Mouse (Mus musculus) megakaryocyte, embryonic 14.5 days (primary cell): ENCODE data around the gene Ntn1.

Experiments
- FLI1 ChIP-seq: IDR thresholded peaks from 2 replicates; pipeline ENCODE4 v1.6.1; 2012; ENCODE audit warnings: low read length, inconsistent platforms, mixed read lengths
- GATA1 ChIP-seq: IDR thresholded peaks from 3 replicates; pipeline ENCODE4 v1.6.1; 2012; ENCODE audit warnings: mixed read lengths, low read length, inconsistent platforms, borderline replicate concordance

DNA sequence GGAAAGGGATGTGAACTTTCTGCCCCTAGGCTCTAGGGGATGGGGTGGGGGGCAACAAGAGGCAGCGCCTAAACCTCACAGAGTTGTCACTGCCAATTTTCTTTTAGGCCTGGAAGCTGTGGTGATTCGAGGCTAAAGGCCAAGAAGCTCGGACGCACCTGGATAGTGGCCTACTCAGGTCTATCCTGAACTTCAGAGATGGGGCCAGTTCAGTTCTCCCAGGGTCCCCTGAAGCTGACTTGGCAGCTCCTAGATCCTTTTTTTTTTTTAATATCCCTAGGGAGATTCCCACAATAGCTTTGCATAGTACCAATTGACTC, 13.2 kb downstream of the Ntn1 start:
- TF ChIP-seq GATA1 (no peak), FLI1 (no peak)
